Mouse (Mus musculus) embryonic fibroblast, embryonic 13.5 days (primary cell): Measurements from ENCODE around the gene Kmt2e.

ENCODE experiments used
- CTCF ChIP-seq: IDR thresholded peaks from 2 replicates; pipeline ENCODE4 v1.5.1; 2011; ENCODE audit warnings: mild to moderate bottlenecking, control low read depth, low read length, moderate library complexity, borderline replicate concordance; ENCODE audit not compliant: insufficient read depth
- POLR2A ChIP-seq: IDR thresholded peaks from 2 replicates; pipeline ENCODE4 v1.6.1; 2011; ENCODE audit warnings: low read depth, mild to moderate bottlenecking, control low read depth, low read length, moderate library complexity

- TF ChIP-seq POLR2A (no peak), CTCF (no peak)
These were observed 39.0 kb downstream of the Kmt2e start for GRCm38 (mm10) chr5:23473098-23473873.
